Mouse (Mus musculus) MEL (cell line): ENCODE results near the gene Siah2.
A peak's percentile ranks its signal among the peaks of the same experiment; 100 is the strongest.

Experiments used
- CTCF ChIP-seq, 3 experiments: IDR thresholded peaks in 2 of 3; conservative IDR thresholded peaks in 1 of 3; 2 replicates each; pipeline ENCODE4 v1.5.1; 2011 to 2012; ENCODE audit warnings: low read length in 3 of 3, low read depth in 2 of 3, mild to moderate bottlenecking in 2 of 3, improper control_type of control experiment in 1 of 3, inconsistent platforms in 1 of 3, mixed read lengths in 1 of 3, moderate library complexity in 1 of 3; ENCODE audit not compliant: control insufficient read depth in 1 of 3, insufficient read depth in 1 of 3, poor library complexity in 1 of 3, severe bottlenecking in 1 of 3
- EP300 ChIP-seq, 2 experiments: IDR thresholded peaks; 2 replicates each; pipeline ENCODE4 v1.6.1; 2011; ENCODE audit warnings: improper control_type of control experiment in 2 of 2, low read length in 2 of 2, low read depth in 1 of 2, mild to moderate bottlenecking in 1 of 2
- GABPA ChIP-seq: IDR thresholded peaks from 2 replicates; pipeline ENCODE4 v1.6.1; 2012; ENCODE audit warnings: low read depth, mild to moderate bottlenecking, inconsistent platforms, low read length, improper control_type of control experiment, moderate library complexity
- GATA1 ChIP-seq: IDR thresholded peaks from 2 replicates; pipeline ENCODE4 v1.6.1; 2011; ENCODE audit warnings: low read depth, low read length, improper control_type of control experiment
- JUND ChIP-seq: IDR thresholded peaks from 2 replicates; pipeline ENCODE4 v1.6.1; 2011; ENCODE audit warnings: low read depth, mild to moderate bottlenecking, improper control_type of control experiment, low read length
- NELFE ChIP-seq: IDR thresholded peaks from 2 replicates; pipeline ENCODE4 v1.6.1; 2011; ENCODE audit warnings: low read depth, low read length, improper control_type of control experiment
- NRF1 ChIP-seq: IDR thresholded peaks from 2 replicates; pipeline ENCODE4 v1.6.1; 2014; ENCODE audit warnings: low read depth, mild to moderate bottlenecking, inconsistent platforms, low read length, improper control_type of control experiment, moderate library complexity; ENCODE audit not compliant: poor library complexity, insufficient read depth, severe bottlenecking
- POLR2A ChIP-seq, 2 experiments: IDR thresholded peaks; 2 replicates each; pipeline ENCODE4 v1.6.1; 2011 to 2012; ENCODE audit warnings: low read length in 2 of 2, mild to moderate bottlenecking in 2 of 2, control low read depth in 1 of 2, improper control_type of control experiment in 1 of 2, low read depth in 1 of 2, moderate library complexity in 1 of 2; ENCODE audit not compliant: control insufficient read depth in 1 of 2, insufficient read depth in 1 of 2, poor library complexity in 1 of 2
- SIN3A ChIP-seq: IDR thresholded peaks from 2 replicates; pipeline ENCODE4 v1.6.1; 2012; ENCODE audit warnings: low read length, improper control_type of control experiment, inconsistent platforms
- TBP ChIP-seq: IDR thresholded peaks from 2 replicates; pipeline ENCODE4 v1.8.0; 2011; ENCODE audit warnings: low read depth, low read length, improper control_type of control experiment
- USF1 ChIP-seq: IDR thresholded peaks from 2 replicates; pipeline ENCODE4 v1.6.1; 2014; ENCODE audit warnings: low read depth, mild to moderate bottlenecking, inconsistent platforms, low read length, improper control_type of control experiment, moderate library complexity
- ZC3H11A ChIP-seq: IDR thresholded peaks from 2 replicates; pipeline ENCODE4 v1.6.1; 2012; ENCODE audit warnings: low read depth, mild to moderate bottlenecking, inconsistent platforms, low read length, improper control_type of control experiment
- ZMIZ1 ChIP-seq: IDR thresholded peaks from 2 replicates; pipeline ENCODE4 v1.6.1; 2012; ENCODE audit warnings: low read depth, mild to moderate bottlenecking, inconsistent platforms, low read length, improper control_type of control experiment, moderate library complexity

GRCm38 (mm10) chr3:58689105-58689504 lies 3.1 kb downstream of the Siah2 start:
- TF ChIP-seq CTCF (IDR thresholded peaks at IDR 0.05 in 2 of 3, conservative IDR thresholded peaks at IDR 0.05 in 1 of 3; ENCODE audit: control insufficient read depth in 1 of 3, insufficient read depth in 1 of 3, low read depth in 2 of 3, low read length in 3 of 3, poor library complexity in 1 of 3, severe bottlenecking in 1 of 3), result no peak
- TF ChIP-seq EP300 (IDR thresholded peaks at IDR 0.05; ENCODE audit: low read depth in 1 of 2, low read length in 2 of 2), result peak in 1 of 2 experiments; percentile 30; a peak in 1 of 4 replicates
- no peak for TF ChIP-seq USF1
- TF ChIP-seq GATA1, result peak; percentile 42; the same call in 1 of the 2 replicates
- TF ChIP-seq SIN3A, result 0 out of 2 replicates have a peak, but pooled peaks have one; percentile 20
- no peak for TF ChIP-seq POLR2A (IDR thresholded peaks at IDR 0.05; ENCODE audit: control insufficient read depth in 1 of 2, insufficient read depth in 1 of 2, low read depth in 1 of 2, low read length in 2 of 2, poor library complexity in 1 of 2)
- no peak for TF ChIP-seq ZMIZ1
- no peak for TF ChIP-seq NELFE
- no peak for TF ChIP-seq GABPA
- TF ChIP-seq JUND, result no peak
- TF ChIP-seq NRF1, result 0 out of 2 replicates have a peak, but pooled peaks have one; percentile 9
- TF ChIP-seq TBP, result no peak
- no peak for TF ChIP-seq ZC3H11A
